Mouse (Mus musculus) hindbrain, embryonic 11.5 days (tissue): ENCODE data around the gene Gm21987. TPM values are rescaled to one million over a fixed set of nuclear protein-coding genes. Genes with fewer than 3 reads are reported as not detected.

ENCODE experiments used
- ATAC-seq: fragments of 200-750 bp; cut with Nextera tagmentation; 2 replicates; pipeline ENCODE4 v1.8.0; 2017; ENCODE audit warnings: mild to moderate bottlenecking, moderate TSS enrichment, moderate library complexity; ENCODE audit not compliant: low FRiP score
- DNase-seq: peaks from one replicate; pipeline ENCODE4 v3.0.0-alpha.2; 2015; ENCODE audit warnings: low spot score
- H3K27ac ChIP-seq: fragments of 300-500 bp; sonication (generic); 2 replicates; pipeline ENCODE4 v1.5.1; 2014; ENCODE audit warnings: mild to moderate bottlenecking, low read depth, low read length
- H3K27me3 ChIP-seq: fragments of 300-500 bp; sonication (generic); 2 replicates; pipeline ENCODE4 v1.6.1; 2014; ENCODE audit warnings: mild to moderate bottlenecking, low read length, moderate library complexity, mixed read lengths; ENCODE audit not compliant: control insufficient read depth, insufficient read depth
- H3K36me3 ChIP-seq: fragments of 300-500 bp; sonication (generic); 2 replicates; pipeline ENCODE4 v1.6.1; 2014; ENCODE audit warnings: mild to moderate bottlenecking, low read length, moderate library complexity, mixed read lengths; ENCODE audit not compliant: control insufficient read depth, insufficient read depth
- H3K4me1 ChIP-seq: fragments of 300-500 bp; sonication (generic); replicated peaks from 2 replicates; pipeline ENCODE4 v1.6.1; 2014; ENCODE audit warnings: low read length, mixed read lengths; ENCODE audit not compliant: control insufficient read depth, insufficient read depth
- H3K4me2 ChIP-seq: fragments of 300-500 bp; sonication (generic); replicated peaks from 2 replicates; pipeline ENCODE4 v1.6.1; 2014; ENCODE audit warnings: mild to moderate bottlenecking, low read depth, low read length
- H3K4me3 ChIP-seq: fragments of 300-500 bp; sonication (generic); 2 replicates; pipeline ENCODE4 v1.5.1; 2014; ENCODE audit warnings: low read depth, low read length
- H3K9ac ChIP-seq: fragments of 300-500 bp; sonication (generic); 2 replicates; pipeline ENCODE4 v1.6.1; 2014; ENCODE audit warnings: low read depth, low read length
- H3K9me3 ChIP-seq: fragments of 300-500 bp; sonication (generic); 2 replicates; pipeline ENCODE4 v1.6.1; 2016; ENCODE audit warnings: low read length; ENCODE audit not compliant: control insufficient read depth
- WGBS: fragments of 180-500 bp; shearing (Covaris S2); extraction: QIAGEN DNeasy Blood & Tissue Kit; methylation state at CpG from one replicate; pipeline ENCODE4 v1.1.7; 2014; 5-methylcytosine and 5-hydroxymethylcytosine counted together
- polyA plus RNA-seq: library from polyadenylated mRNA; unstranded; fragments of >200 nt; fragmentation: Nextera tagmentation; extraction: Ambion mirVana; gene quantifications from 2 replicates; pipeline ENCODE4 v1.2.1, GENCODE M21; 2014

Gm21987 gene
- polyA plus RNA-seq, 1 experiment from 2014 or later, result not detected

DNA sequence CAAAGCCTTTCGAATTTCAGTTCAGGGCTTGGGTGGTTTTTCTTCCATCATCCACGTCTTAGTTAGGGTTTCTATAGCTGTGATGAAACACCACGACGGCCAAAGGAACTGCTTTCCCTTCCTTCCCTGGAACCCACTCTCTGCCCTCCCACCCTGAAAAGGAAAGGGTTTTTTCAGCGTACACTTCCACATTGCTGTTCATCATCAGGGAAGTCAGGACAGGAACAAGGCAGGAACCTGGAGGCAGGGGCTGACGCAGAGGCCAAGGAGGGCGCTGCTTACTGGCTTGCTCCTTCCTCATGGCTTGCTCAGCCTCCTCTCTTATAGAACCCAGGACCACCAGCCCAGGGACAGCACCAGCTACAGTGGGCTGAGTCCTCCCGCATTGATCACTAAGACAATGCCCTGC lies 30.0 kb downstream of the Gm21987 start:
- no peaks in the 10 kb centered on the region for H3K27me3 ChIP-seq
- WGBS, result 62% methylated on average over 8 of the region's 8 CpGs
- no peak for DNase-seq
- ATAC-seq, result no peak
- peak overlapping the region; percentile 44; the same call in 1 of the 2 replicates for H3K9ac ChIP-seq
- H3K4me3 ChIP-seq, result no peak overlapping the region
- H3K4me1 ChIP-seq, result no peaks in the 10 kb centered on the region
- H3K4me2 ChIP-seq, result no peak overlapping the region; the same call in 1 of the 2 replicates
- H3K27ac ChIP-seq, result peak overlapping the region; percentile 47
- H3K36me3 ChIP-seq, result no peaks in the 10 kb centered on the region
- no peaks in the 10 kb centered on the region for H3K9me3 ChIP-seq

DNA sequence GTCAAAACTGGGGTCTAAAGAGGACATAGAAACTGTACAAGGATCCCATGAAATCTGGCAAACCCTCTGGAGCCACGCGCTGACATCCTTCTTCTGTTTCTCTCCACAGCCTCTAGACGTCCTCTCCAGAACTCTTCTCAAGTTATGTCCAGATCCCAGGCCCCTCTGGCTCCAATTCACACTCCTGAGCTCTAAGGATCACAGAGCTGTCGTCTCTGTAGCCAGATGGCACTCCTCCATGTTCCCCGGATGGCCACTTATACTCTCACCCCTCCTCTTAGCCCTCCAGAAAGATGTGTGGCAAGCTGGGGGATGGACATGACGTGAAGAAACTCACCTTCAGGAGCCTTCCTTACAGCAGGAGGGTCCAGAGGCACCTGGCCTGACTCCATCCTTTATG lies 30.7 kb downstream of the Gm21987 start:
- H3K9ac ChIP-seq, result no peak overlapping the region
- H3K27me3 ChIP-seq, result no peaks in the 10 kb centered on the region
- ATAC-seq, result no peak
- no peak overlapping the region for H3K4me3 ChIP-seq
- no peak overlapping the region for H3K27ac ChIP-seq
- no peak for DNase-seq
- H3K4me1 ChIP-seq, result no peaks in the 10 kb centered on the region
- H3K9me3 ChIP-seq, result no peaks in the 10 kb centered on the region
- 89% methylated on average over 6 of the region's 6 CpGs for WGBS
- H3K4me2 ChIP-seq, result no peak overlapping the region
- no peaks in the 10 kb centered on the region for H3K36me3 ChIP-seq

DNA sequence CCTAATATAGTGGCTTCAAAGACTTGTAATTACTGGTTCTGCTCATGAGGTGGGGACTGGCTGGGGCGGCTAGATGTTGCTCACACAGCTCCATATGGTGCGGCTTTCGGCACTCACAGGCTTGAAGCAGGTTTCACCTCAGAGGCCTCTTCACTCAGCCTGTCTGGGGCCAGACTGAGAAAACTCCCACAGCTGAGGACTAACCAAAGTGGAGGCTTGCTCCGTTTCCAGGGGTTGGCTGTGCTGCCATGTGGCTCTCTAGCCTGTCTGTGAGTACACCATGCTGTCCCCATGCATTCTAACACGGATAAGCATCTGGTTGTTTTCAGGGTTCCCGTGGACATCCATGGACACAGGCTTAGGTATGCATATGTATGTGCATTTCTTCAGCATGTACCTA lies 31.8 kb downstream of the Gm21987 start:
- H3K4me2 ChIP-seq, result no peak overlapping the region
- H3K9me3 ChIP-seq, result no peaks in the 10 kb centered on the region
- WGBS, result 84% methylated on average over 6 of the region's 6 CpGs
- no peak for ATAC-seq
- no peaks in the 10 kb centered on the region for H3K4me1 ChIP-seq
- H3K27me3 ChIP-seq, result no peaks in the 10 kb centered on the region
- no peak for DNase-seq
- H3K9ac ChIP-seq, result no peak overlapping the region
- no peak overlapping the region for H3K27ac ChIP-seq
- H3K4me3 ChIP-seq, result no peak overlapping the region
- H3K36me3 ChIP-seq, result no peaks in the 10 kb centered on the region

DNA sequence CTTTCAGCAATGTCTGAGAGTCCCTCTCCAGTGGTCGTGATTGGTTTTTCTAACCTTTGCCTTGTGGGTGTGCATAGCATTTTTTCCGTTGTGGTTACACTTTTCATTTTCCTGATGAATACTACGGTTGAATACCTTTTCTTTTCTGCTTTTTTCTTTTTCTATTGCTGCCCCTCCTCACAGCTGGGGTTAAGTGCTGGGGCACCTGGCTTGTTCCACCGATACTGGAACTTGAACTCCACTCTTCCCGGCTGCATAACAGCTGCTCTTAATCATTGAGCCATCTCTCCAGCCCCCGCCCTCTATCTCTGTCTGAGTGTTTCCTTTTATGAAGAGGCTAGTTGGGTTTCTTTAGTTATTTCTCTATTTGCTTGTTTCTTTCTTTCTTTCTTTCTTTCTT lies 32.2 kb downstream of the Gm21987 start:
- no peaks in the 10 kb centered on the region for H3K36me3 ChIP-seq
- no peak for DNase-seq
- H3K9ac ChIP-seq, result no peak overlapping the region
- ATAC-seq, result no peak
- H3K4me2 ChIP-seq, result no peak overlapping the region
- H3K9me3 ChIP-seq, result no peaks in the 10 kb centered on the region
- H3K27ac ChIP-seq, result no peak overlapping the region
- no peaks in the 10 kb centered on the region for H3K4me1 ChIP-seq
- 63% methylated on average over 6 of the region's 6 CpGs for WGBS
- no peaks in the 10 kb centered on the region for H3K27me3 ChIP-seq
- no peak overlapping the region for H3K4me3 ChIP-seq

DNA sequence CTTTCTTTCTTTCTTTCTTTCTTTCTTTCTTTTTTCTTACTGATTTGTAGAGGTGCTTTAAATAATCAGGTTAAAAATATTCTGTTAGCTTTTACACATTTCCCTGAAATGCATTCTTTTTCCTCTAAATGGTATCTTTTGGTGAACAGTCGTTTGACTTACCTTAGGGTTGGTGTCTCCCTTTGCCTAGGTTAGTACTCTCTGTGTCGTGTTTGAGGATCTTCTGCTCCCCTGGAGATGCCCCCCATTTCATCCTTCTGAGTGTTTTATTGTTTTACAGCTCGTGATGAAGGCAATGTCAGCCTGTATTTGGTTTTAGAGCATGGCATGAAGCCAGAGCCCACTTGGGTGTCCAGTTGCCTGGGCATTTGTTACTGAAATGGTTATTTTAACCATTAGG lies 32.7 kb downstream of the Gm21987 start:
- H3K4me1 ChIP-seq, result no peaks in the 10 kb centered on the region
- no peak for ATAC-seq
- no peaks in the 10 kb centered on the region for H3K36me3 ChIP-seq
- H3K27me3 ChIP-seq, result no peaks in the 10 kb centered on the region
- H3K4me3 ChIP-seq, result no peak overlapping the region
- no peak overlapping the region for H3K27ac ChIP-seq
- no peak overlapping the region for H3K4me2 ChIP-seq
- no peak overlapping the region for H3K9ac ChIP-seq
- WGBS, result 62% methylated on average over 3 of the region's 3 CpGs
- no peak for DNase-seq
- H3K9me3 ChIP-seq, result no peaks in the 10 kb centered on the region

DNA sequence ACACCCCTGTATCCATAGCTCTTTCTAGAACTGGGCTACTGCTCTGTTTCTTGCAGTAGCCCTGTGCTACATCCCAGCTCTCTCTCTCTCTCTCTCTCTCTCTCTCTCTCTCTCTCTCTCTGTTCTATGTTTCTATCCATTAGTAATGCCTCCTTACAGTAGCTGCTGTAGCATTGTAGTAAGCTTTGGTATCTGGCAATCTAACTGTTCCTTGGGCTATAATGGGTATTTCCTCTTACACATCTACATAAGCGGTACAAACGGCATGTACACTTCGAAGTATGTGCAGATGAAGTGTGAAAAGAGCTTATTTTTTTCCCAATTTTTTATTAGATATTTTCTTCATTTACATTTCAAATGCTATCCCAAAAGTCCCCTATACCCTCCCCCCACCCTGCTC lies 33.1 kb downstream of the Gm21987 start:
- 94% methylated on average over 3 of the region's 3 CpGs for WGBS
- Histone ChIP-seq H3K4me1 (no peaks in the 10 kb centered on the region), H3K4me3 (no peak overlapping the region), H3K27me3 (no peaks in the 10 kb centered on the region), H3K9me3 (no peaks in the 10 kb centered on the region), H3K4me2 (no peak overlapping the region), H3K36me3 (no peaks in the 10 kb centered on the region), H3K9ac (no peak overlapping the region), H3K27ac (no peak overlapping the region)
- ATAC-seq (no peak), DNase-seq (no peak)

DNA sequence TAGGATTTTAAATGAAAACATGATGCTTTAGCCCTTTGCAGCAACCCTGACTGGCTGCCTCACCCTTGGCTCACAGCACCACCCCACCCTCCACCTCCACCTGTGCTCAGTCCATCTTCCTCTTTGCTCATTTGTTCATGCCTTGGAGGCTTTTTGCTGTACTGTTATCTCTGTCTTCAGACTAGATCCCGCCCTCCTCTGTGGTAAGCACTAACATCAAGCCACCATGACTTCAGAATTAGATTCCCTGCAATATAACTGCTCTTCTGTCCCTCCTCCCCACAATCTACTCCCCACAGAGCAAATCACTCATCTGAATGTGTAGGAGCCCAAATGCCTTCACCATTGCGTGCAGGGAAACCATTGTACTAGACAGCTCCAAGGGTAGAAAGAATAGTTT lies 36.8 kb downstream of the Gm21987 start:
- Histone ChIP-seq H3K9me3 (no peaks in the 10 kb centered on the region), H3K4me1 (no peaks in the 10 kb centered on the region), H3K27me3 (no peaks in the 10 kb centered on the region), H3K4me3 (no peak overlapping the region), H3K27ac (no peak overlapping the region), H3K36me3 (no peaks in the 10 kb centered on the region), H3K9ac (no peak overlapping the region), H3K4me2 (no peak overlapping the region)
- 84% methylated on average over 2 of the region's 2 CpGs for WGBS
- no peak for ATAC-seq
- no peak for DNase-seq

DNA sequence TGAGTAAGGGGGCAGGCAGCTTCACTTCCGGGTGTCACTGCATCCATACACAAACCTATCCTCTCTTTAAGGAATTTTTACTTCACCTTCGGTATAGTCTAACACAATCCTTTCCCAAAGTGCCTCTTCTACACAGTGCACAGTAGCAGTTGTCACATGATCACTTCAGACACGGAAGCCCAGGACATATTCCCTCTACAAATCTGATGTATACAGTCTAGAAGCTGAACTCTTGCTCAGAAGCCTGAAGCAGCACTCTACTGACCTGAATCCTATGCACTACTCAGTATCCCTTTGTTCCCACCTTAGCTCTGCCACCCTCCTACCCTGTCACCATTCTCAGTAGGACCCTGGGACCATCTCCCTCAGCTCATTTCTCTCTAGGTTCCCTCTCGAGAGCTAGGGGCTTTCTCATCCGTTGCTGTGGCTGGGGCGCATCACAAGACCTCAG lies 38.4 kb downstream of the Gm21987 start:
- no peak for ATAC-seq
- no peaks in the 10 kb centered on the region for H3K36me3 ChIP-seq
- no peaks in the 10 kb centered on the region for H3K27me3 ChIP-seq
- no peaks in the 10 kb centered on the region for H3K9me3 ChIP-seq
- no peak overlapping the region for H3K27ac ChIP-seq
- H3K4me2 ChIP-seq, result no peak overlapping the region
- DNase-seq, result no peak
- no peaks in the 10 kb centered on the region for H3K4me1 ChIP-seq
- no peak overlapping the region for H3K4me3 ChIP-seq
- WGBS, result 89% methylated on average over 6 of the region's 6 CpGs
- H3K9ac ChIP-seq, result no peak overlapping the region

DNA sequence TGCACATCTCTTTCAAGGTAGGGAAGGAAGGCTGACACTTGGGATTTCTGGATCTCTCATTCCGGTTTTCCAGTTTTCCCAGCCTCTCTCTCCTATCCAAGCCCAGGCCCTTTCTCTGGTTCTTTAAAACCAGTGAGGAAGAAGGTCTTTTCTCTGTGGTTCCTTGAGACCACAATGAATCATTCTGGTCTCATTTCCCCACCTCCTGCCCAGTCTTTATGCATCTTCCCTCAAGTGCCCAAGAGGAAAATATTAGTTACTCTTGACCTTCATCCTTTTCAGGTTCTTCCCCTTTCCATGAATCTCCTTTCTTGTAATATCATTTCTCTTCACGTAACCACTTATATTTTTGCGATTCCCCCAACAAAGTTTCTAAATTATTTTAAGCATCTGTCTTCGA lies 38.9 kb downstream of the Gm21987 start:
- 96% methylated on average over 4 of the region's 4 CpGs for WGBS
- no peak for ATAC-seq

More for the DNA sequence above, 38.9 kb downstream of the Gm21987 start:
- Histone ChIP-seq H3K36me3 (no peaks in the 10 kb centered on the region), H3K9me3 (no peaks in the 10 kb centered on the region), H3K9ac (no peak overlapping the region), H3K27ac (no peak overlapping the region), H3K4me3 (no peak overlapping the region), H3K27me3 (no peaks in the 10 kb centered on the region), H3K4me2 (no peak overlapping the region), H3K4me1 (no peaks in the 10 kb centered on the region)
- DNase-seq, result no peak
